Mouse (Mus musculus): ENCODE results near the gene Adm2. TPM values are rescaled to one million over a fixed set of nuclear protein-coding genes. Genes with fewer than 3 reads are reported as not detected.
A peak's percentile ranks its signal among the peaks of the same experiment; 100 is the strongest.

Adm2 gene
- not detected in 2 replicates for polyA plus RNA-seq (2015; fragmentation: Nextera tagmentation; extraction: Ambion mirVana)

GRCm38 (mm10) chr15:89322670-89323522, at the start of gene Adm2:
Gene Adm2, plus strand, starts transcription at chr15:89322720.
- peaks cover 6% of the 10 kb centered on the region; the same call in 1 of the 2 replicates for H3K27me3 ChIP-seq
- no peaks in the 10 kb centered on the region for H3K4me1 ChIP-seq
- H3K9me3 ChIP-seq: no peaks in the 10 kb centered on the region
- ATAC-seq (replicated peaks): no peak
- no peak within 1 kb of the TSS for H3K9ac ChIP-seq (replicated peaks)
- no peak within 1 kb of the TSS for H3K27ac ChIP-seq (replicated peaks)
- H3K4me2 ChIP-seq (replicated peaks): 0 out of 2 replicates have a peak within 1 kb of the TSS, but pooled peaks have one; percentile 16
- no peak within 1 kb of the TSS for H3K4me3 ChIP-seq
- 10% methylated on average over 26 of the region's 26 CpGs for WGBS
- H3K36me3 ChIP-seq: no peaks in the 10 kb centered on the region

GRCm38 (mm10) chr15:89275497-89275896, 47.0 kb upstream of the Adm2 start:
- peaks cover 84% of the 10 kb centered on the region for H3K36me3 ChIP-seq
- H3K4me2 ChIP-seq (replicated peaks): no peak overlapping the region
- no peaks in the 10 kb centered on the region for H3K4me1 ChIP-seq
- H3K27me3 ChIP-seq: no peaks in the 10 kb centered on the region
- WGBS: 73% methylated on average over 3 of the region's 3 CpGs
- no peaks in the 10 kb centered on the region for H3K9me3 ChIP-seq
- no peak overlapping the region for H3K27ac ChIP-seq (replicated peaks)
- H3K4me3 ChIP-seq: no peak overlapping the region
- no peak for ATAC-seq (replicated peaks)
- no peak overlapping the region for H3K9ac ChIP-seq (replicated peaks)

GRCm38 (mm10) chr15:89277366-89277765, 45.2 kb upstream of the Adm2 start:
- Histone ChIP-seq H3K9ac (replicated peaks) (no peak overlapping the region), H3K4me1 (no peaks in the 10 kb centered on the region), H3K27ac (replicated peaks) (no peak overlapping the region), H3K4me2 (replicated peaks) (no peak overlapping the region), H3K36me3 (peaks cover 91% of the 10 kb centered on the region), H3K4me3 (no peak overlapping the region), H3K27me3 (no peaks in the 10 kb centered on the region), H3K9me3 (no peaks in the 10 kb centered on the region)
- ATAC-seq (replicated peaks): no peak
- 95% methylated on average over 4 of the region's 4 CpGs for WGBS

GRCm38 (mm10) chr15:89282546-89282945, 40.0 kb upstream of the Adm2 start:
- H3K9me3 ChIP-seq: no peaks in the 10 kb centered on the region
- no peak for ATAC-seq (replicated peaks)
- WGBS: 79% methylated on average over 6 of the region's 6 CpGs
- H3K36me3 ChIP-seq: peaks cover 95% of the 10 kb centered on the region
- H3K4me3 ChIP-seq: no peak overlapping the region
- H3K9ac ChIP-seq (replicated peaks): no peak overlapping the region
- no peak overlapping the region for H3K27ac ChIP-seq (replicated peaks)
- H3K4me1 ChIP-seq: 0 out of 2 replicates have a peak, but pooled peaks cover 2% of the 10 kb centered on the region
- no peaks in the 10 kb centered on the region for H3K27me3 ChIP-seq
- no peak overlapping the region for H3K4me2 ChIP-seq (replicated peaks)

- H3K4me1 ChIP-seq: 0 out of 2 replicates have a peak, but pooled peaks cover 2% of the 10 kb centered on the region
- 85% methylated on average over 2 of the region's 2 CpGs for WGBS
- H3K27me3 ChIP-seq: no peaks in the 10 kb centered on the region
- peaks cover 95% of the 10 kb centered on the region for H3K36me3 ChIP-seq
- no peaks in the 10 kb centered on the region for H3K9me3 ChIP-seq
- H3K9ac ChIP-seq (replicated peaks): no peak overlapping the region
- H3K4me2 ChIP-seq (replicated peaks): no peak overlapping the region
- no peak for ATAC-seq (replicated peaks)
- no peak overlapping the region for H3K4me3 ChIP-seq
- no peak overlapping the region for H3K27ac ChIP-seq (replicated peaks)
Observed at GRCm38 (mm10) chr15:89284094-89284493, 38.4 kb upstream of the Adm2 start.

GRCm38 (mm10) chr15:89285004-89285403, 37.5 kb upstream of the Adm2 start:
- Histone ChIP-seq H3K9ac (replicated peaks) (no peak overlapping the region), H3K9me3 (no peaks in the 10 kb centered on the region), H3K4me3 (no peak overlapping the region), H3K36me3 (peaks cover 95% of the 10 kb centered on the region), H3K4me2 (replicated peaks) (no peak overlapping the region), H3K27me3 (no peaks in the 10 kb centered on the region), H3K4me1 (0 out of 2 replicates have a peak, but pooled peaks cover 2% of the 10 kb centered on the region), H3K27ac (replicated peaks) (peak overlapping the region; percentile 19; the same call in 1 of the 2 replicates)
- no peak for ATAC-seq (replicated peaks)

- ATAC-seq (replicated peaks): no peak
- Histone ChIP-seq H3K27me3 (no peaks in the 10 kb centered on the region), H3K36me3 (peaks cover 95% of the 10 kb centered on the region), H3K4me1 (0 out of 2 replicates have a peak, but pooled peaks cover 2% of the 10 kb centered on the region), H3K4me3 (no peak overlapping the region), H3K9me3 (no peaks in the 10 kb centered on the region), H3K27ac (replicated peaks) (peak overlapping the region; percentile 46; the same call in 1 of the 2 replicates), H3K4me2 (replicated peaks) (no peak overlapping the region), H3K9ac (replicated peaks) (no peak overlapping the region)
- 93% methylated on average over 5 of the region's 5 CpGs for WGBS
Observed at GRCm38 (mm10) chr15:89285478-89285877, 37.0 kb upstream of the Adm2 start.

- no peak for ATAC-seq (replicated peaks)
- H3K4me2 ChIP-seq (replicated peaks): no peak overlapping the region
- WGBS: 81% methylated on average over 7 of the region's 7 CpGs
- no peaks in the 10 kb centered on the region for H3K9me3 ChIP-seq
- no peak overlapping the region for H3K4me3 ChIP-seq
- H3K36me3 ChIP-seq: peaks cover 93% of the 10 kb centered on the region
- no peaks in the 10 kb centered on the region for H3K27me3 ChIP-seq
- 0 out of 2 replicates have a peak overlapping the region, but pooled peaks have one; percentile 46 for H3K27ac ChIP-seq (replicated peaks)
- H3K4me1 ChIP-seq: 0 out of 2 replicates have a peak, but pooled peaks cover 2% of the 10 kb centered on the region
- no peak overlapping the region for H3K9ac ChIP-seq (replicated peaks)
Observed at GRCm38 (mm10) chr15:89286114-89286513, 36.4 kb upstream of the Adm2 start.

GRCm38 (mm10) chr15:89286582-89286981, 35.9 kb upstream of the Adm2 start:
- Histone ChIP-seq H3K9me3 (no peaks in the 10 kb centered on the region), H3K36me3 (peaks cover 90% of the 10 kb centered on the region), H3K27me3 (no peaks in the 10 kb centered on the region), H3K4me3 (no peak overlapping the region), H3K27ac (replicated peaks) (peak overlapping the region; percentile 46; the same call in 1 of the 2 replicates), H3K9ac (replicated peaks) (no peak overlapping the region), H3K4me1 (0 out of 2 replicates have a peak, but pooled peaks cover 2% of the 10 kb centered on the region), H3K4me2 (replicated peaks) (no peak overlapping the region)
- ATAC-seq (replicated peaks): no peak
- WGBS: 63% methylated on average over 5 of the region's 5 CpGs

- Histone ChIP-seq H3K4me2 (replicated peaks) (no peak overlapping the region), H3K4me1 (0 out of 2 replicates have a peak, but pooled peaks cover 2% of the 10 kb centered on the region), H3K36me3 (peaks cover 90% of the 10 kb centered on the region), H3K27ac (replicated peaks) (no peak overlapping the region), H3K9me3 (no peaks in the 10 kb centered on the region), H3K4me3 (no peak overlapping the region), H3K9ac (replicated peaks) (no peak overlapping the region), H3K27me3 (no peaks in the 10 kb centered on the region)
- ATAC-seq (replicated peaks): peak; percentile 55; the same call in 1 of the 2 replicates
- 90% methylated on average over 23 of the region's 23 CpGs for WGBS
Observed at GRCm38 (mm10) chr15:89288227-89288767, 34.2 kb upstream of the Adm2 start.

- ATAC-seq (replicated peaks): no peak
- Histone ChIP-seq H3K9ac (replicated peaks) (no peak overlapping the region), H3K4me3 (no peak overlapping the region), H3K4me2 (replicated peaks) (no peak overlapping the region), H3K27ac (replicated peaks) (no peak overlapping the region), H3K27me3 (no peaks in the 10 kb centered on the region), H3K36me3 (peaks cover 90% of the 10 kb centered on the region), H3K4me1 (0 out of 2 replicates have a peak, but pooled peaks cover 2% of the 10 kb centered on the region), H3K9me3 (no peaks in the 10 kb centered on the region)
- 96% methylated on average over 11 of the region's 11 CpGs for WGBS
Observed at GRCm38 (mm10) chr15:89289455-89289854, 33.1 kb upstream of the Adm2 start.

GRCm38 (mm10) chr15:89291521-89291920, 31.0 kb upstream of the Adm2 start:
- no peak for ATAC-seq (replicated peaks)
- WGBS: 90% methylated on average over 3 of the region's 3 CpGs
- Histone ChIP-seq H3K27ac (replicated peaks) (no peak overlapping the region), H3K4me2 (replicated peaks) (no peak overlapping the region), H3K9ac (replicated peaks) (no peak overlapping the region), H3K27me3 (no peaks in the 10 kb centered on the region), H3K36me3 (peaks cover 88% of the 10 kb centered on the region), H3K4me3 (no peak overlapping the region), H3K4me1 (0 out of 2 replicates have a peak, but pooled peaks cover 1% of the 10 kb centered on the region), H3K9me3 (no peaks in the 10 kb centered on the region)

Measured in forebrain, embryonic 15.5 days (tissue).